Mouse (Mus musculus): ENCODE data around the gene Rab1b.
"Not testable (repeated sequence)": the region's sequence is repeated elsewhere in the genome, so short reads cannot be mapped to it uniquely, and the experiment has no call there.

The Rab1b gene

GRCm38 (mm10) chr19:5106731-5107191 lies at the start of gene Rab1b:
Rab1b (minus strand) TSS chr19:5107072.
- peak; percentile 99 for DNase-seq

GRCm38 (mm10) chr19:5152261-5152660 lies 45.4 kb upstream of the Rab1b start:
- no peak for DNase-seq

- DNase-seq = no peak
Observed at GRCm38 (mm10) chr19:5151741-5152140, 44.9 kb upstream of the Rab1b start.

GRCm38 (mm10) chr19:5151331-5151730 lies 44.5 kb upstream of the Rab1b start:
- peak; percentile 79 for DNase-seq

- DNase-seq = no peak
Observed at GRCm38 (mm10) chr19:5150358-5150757, 43.5 kb upstream of the Rab1b start.

GRCm38 (mm10) chr19:5149041-5149440 lies 42.2 kb upstream of the Rab1b start:
- not testable (repeated sequence) for DNase-seq

GRCm38 (mm10) chr19:5139640-5140039 lies 32.8 kb upstream of the Rab1b start:
- DNase-seq = peak; percentile 71

GRCm38 (mm10) chr19:5131237-5131636 lies 24.4 kb upstream of the Rab1b start:
- no peak for DNase-seq

GRCm38 (mm10) chr19:5129770-5130169 lies 22.9 kb upstream of the Rab1b start:
- peak; percentile 21 for DNase-seq

- DNase-seq = peak; percentile 33
Observed at GRCm38 (mm10) chr19:5124055-5124614, 17.3 kb upstream of the Rab1b start.

- DNase-seq = no peak
Observed at GRCm38 (mm10) chr19:5123241-5123640, 16.4 kb upstream of the Rab1b start.

- no peak for DNase-seq
Observed at GRCm38 (mm10) chr19:5122492-5122891, 15.6 kb upstream of the Rab1b start.

GRCm38 (mm10) chr19:5118384-5118698 lies 11.5 kb upstream of the Rab1b start, which contains the start of gene Klc2:
Klc2 (minus strand) TSS chr19:5118560.
- no peak for DNase-seq

GRCm38 (mm10) chr19:5117494-5118383 lies 10.9 kb upstream of the Rab1b start:
- DNase-seq = peak; percentile 94

GRCm38 (mm10) chr19:5113783-5114182 lies 6.9 kb upstream of the Rab1b start:
- DNase-seq = no peak

- peak; percentile 47 for DNase-seq
Observed at GRCm38 (mm10) chr19:5109659-5110453, 3.0 kb upstream of the Rab1b start.

- no peak for DNase-seq
Observed at GRCm38 (mm10) chr19:5108702-5109101, 1.8 kb upstream of the Rab1b start.

GRCm38 (mm10) chr19:5108271-5108575 lies 1.4 kb upstream of the Rab1b start:
- DNase-seq = peak; percentile 59

- DNase-seq = no peak
Observed at GRCm38 (mm10) chr19:5107556-5108270, 841 bp upstream of the Rab1b start.

GRCm38 (mm10) chr19:5106074-5106473 lies 798 bp downstream of the Rab1b start:
- no peak for DNase-seq

GRCm38 (mm10) chr19:5098363-5099143 lies 8.3 kb downstream of the Rab1b start, which contains the start of gene Cnih2:
Cnih2 (minus strand) TSS chr19:5098521.
- peak; percentile 79 for DNase-seq

Measured in retina, postnatal 1 day (tissue).